Mouse (Mus musculus) ES-E14 (cell line): ENCODE results near the gene Strn. TPM values are rescaled to one million over a fixed set of nuclear protein-coding genes. Genes with fewer than 3 reads are reported as not detected.

Experiments used
- DNase-seq: peaks from one replicate; pipeline ENCODE4 v3.0.0-alpha.2; 2013; ENCODE audit warnings: low read depth, low spot score
- H3K27ac ChIP-seq: 2 replicates; pipeline ENCODE4 v1.5.1; 2012; ENCODE audit warnings: low read depth, mild to moderate bottlenecking, low read length, moderate library complexity, mixed read lengths; ENCODE audit not compliant: poor library complexity, insufficient read depth, severe bottlenecking
- H3K36me3 ChIP-seq: 2 replicates; pipeline ENCODE4 v1.6.1; 2012; ENCODE audit warnings: mild to moderate bottlenecking, low read length, moderate library complexity, mixed read lengths; ENCODE audit not compliant: control insufficient read depth, poor library complexity, insufficient read depth, severe bottlenecking
- H3K4me1 ChIP-seq, 2 experiments: fragments of 150-350 bp in 1 of 2; sonication (generic) in 1 of 2; 2 replicates each; pipeline ENCODE4 v1.6.1; 2012; ENCODE audit warnings: low read length in 2 of 2, mild to moderate bottlenecking in 1 of 2, mixed read lengths in 1 of 2; ENCODE audit not compliant: control insufficient read depth in 2 of 2, insufficient read depth in 2 of 2, poor library complexity in 1 of 2
- H3K4me3 ChIP-seq, 2 experiments: fragments of 150-350 bp in 1 of 2; sonication (generic) in 1 of 2; 2 replicates each; pipeline ENCODE4 v1.5.1; 2012; ENCODE audit warnings: low read length in 2 of 2, low read depth in 1 of 2, mild to moderate bottlenecking in 1 of 2, mixed read lengths in 1 of 2; ENCODE audit not compliant: insufficient read depth in 1 of 2, poor library complexity in 1 of 2, severe bottlenecking in 1 of 2
- H3K9ac ChIP-seq: 2 replicates; pipeline ENCODE4 v1.6.1; 2012; ENCODE audit warnings: low read depth, mild to moderate bottlenecking, low read length, mixed read lengths; ENCODE audit not compliant: poor library complexity, insufficient read depth, severe bottlenecking
- H3K9me3 ChIP-seq: fragments of 150-350 bp; sonication (generic); 2 replicates; pipeline ENCODE4 v1.6.1; 2012; ENCODE audit warnings: low read depth, mild to moderate bottlenecking, low read length; ENCODE audit not compliant: control insufficient read depth, insufficient read depth
- CHD2 ChIP-seq: IDR thresholded peaks from 2 replicates; pipeline ENCODE4 v1.6.1; 2014; ENCODE audit warnings: mild to moderate bottlenecking, low read depth, low read length, inconsistent platforms
- HCFC1 ChIP-seq: IDR thresholded peaks from 2 replicates; pipeline ENCODE4 v1.6.1; 2012; ENCODE audit warnings: low read length, inconsistent platforms, borderline replicate concordance; ENCODE audit not compliant: insufficient read depth
- MAFK ChIP-seq: IDR thresholded peaks from 2 replicates; pipeline ENCODE4 v1.6.1; 2014; ENCODE audit warnings: mild to moderate bottlenecking, low read depth, low read length, inconsistent platforms; ENCODE audit not compliant: insufficient read depth
- ZC3H11A ChIP-seq: IDR thresholded peaks from 2 replicates; pipeline ENCODE4 v1.6.1; 2012; ENCODE audit warnings: low read depth, mild to moderate bottlenecking, inconsistent platforms, low read length, borderline replicate concordance
- ZNF384 ChIP-seq: IDR thresholded peaks from 2 replicates; pipeline ENCODE4 v1.6.1; 2012; ENCODE audit warnings: low read depth, low read length, inconsistent platforms
- in situ Hi-C, 2 experiments: fragments of 600-800 bp; cut with MboI; formaldehyde crosslinking; loops; one replicate each; pipeline ENCODE4 v1.15.1; 2025; ENCODE audit warnings: low sequenced_read_pairs in 2 of 2, inconsistent platforms in 1 of 2; ENCODE audit not compliant: unreplicated experiment in 2 of 2
- total RNA-seq: library from RNA; depleted of rRNA; stranded (reverse); fragments of 300-350 nt; gene quantifications from 2 replicates; pipeline ENCODE4 v1.2.3, GENCODE M21; 2012

Strn gene
- total RNA-seq, 1 experiment = 15.2 TPM

GRCm38 (mm10) chr17:78724461-78725055 is 12.4 kb downstream of the Strn start:
- no peak for DNase-seq
- TF ChIP-seq ZC3H11A = no peak
- no peak for TF ChIP-seq CHD2
- no peak for TF ChIP-seq MAFK
- TF ChIP-seq HCFC1 = no peak
- no peak for TF ChIP-seq ZNF384
- Histone ChIP-seq H3K9ac (no peak overlapping the region), H3K4me1 (no peaks in the 10 kb centered on the region; a peak in 2 of 4 replicates), H3K9me3 (no peaks in the 10 kb centered on the region), H3K4me3 (no peak overlapping the region), H3K36me3 (no peaks in the 10 kb centered on the region), H3K27ac (no peak overlapping the region)
- in situ Hi-C loops = no loop called here

GRCm38 (mm10) chr17:78721690-78722089 is 15.3 kb downstream of the Strn start:
- in situ Hi-C loops = no loop called here
- Histone ChIP-seq H3K4me3 (no peak overlapping the region), H3K9me3 (no peaks in the 10 kb centered on the region), H3K9ac (no peak overlapping the region), H3K27ac (no peak overlapping the region), H3K4me1 (no peaks in the 10 kb centered on the region; a peak in 1 of 4 replicates), H3K36me3 (no peaks in the 10 kb centered on the region)
- TF ChIP-seq CHD2 (no peak), ZC3H11A (no peak), HCFC1 (no peak), MAFK (no peak), ZNF384 (no peak)
- DNase-seq = no peak

GRCm38 (mm10) chr17:78719086-78719485 is 17.9 kb downstream of the Strn start:
- Histone ChIP-seq H3K27ac (no peak overlapping the region), H3K4me1 (no peaks in the 10 kb centered on the region), H3K9ac (no peak overlapping the region), H3K9me3 (no peaks in the 10 kb centered on the region), H3K36me3 (no peaks in the 10 kb centered on the region), H3K4me3 (no peak overlapping the region)
- no peak for DNase-seq
- in situ Hi-C loops = no loop called here
- TF ChIP-seq MAFK = no peak
- no peak for TF ChIP-seq HCFC1
- no peak for TF ChIP-seq CHD2
- TF ChIP-seq ZNF384 = no peak
- no peak for TF ChIP-seq ZC3H11A

DNA sequence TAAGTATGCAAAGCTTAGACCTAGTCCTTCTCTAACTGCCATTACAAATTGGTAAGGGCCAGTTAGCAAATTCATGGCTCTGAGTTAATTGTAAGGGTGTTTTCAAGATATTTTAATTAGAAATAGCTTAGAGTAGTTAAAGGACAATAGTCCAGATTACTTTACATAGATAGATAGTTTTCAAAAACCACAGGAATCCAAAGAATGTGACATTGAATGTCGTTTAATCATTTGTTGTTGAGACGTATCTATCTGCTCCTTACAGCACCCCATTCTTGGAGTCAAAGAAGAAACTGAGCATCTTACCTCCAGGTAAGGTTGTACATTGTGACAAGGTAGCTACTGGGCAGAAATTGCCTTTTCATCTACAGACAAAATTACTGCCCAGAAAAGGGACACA is 26.7 kb downstream of the Strn start:
- no peaks in the 10 kb centered on the region for H3K36me3 ChIP-seq
- H3K4me3 ChIP-seq = no peak overlapping the region
- no peak overlapping the region for H3K9ac ChIP-seq
- H3K9me3 ChIP-seq = no peaks in the 10 kb centered on the region
- no peak for TF ChIP-seq HCFC1
- TF ChIP-seq MAFK = no peak
- no peak for TF ChIP-seq CHD2
- TF ChIP-seq ZC3H11A = no peak
- no peak for TF ChIP-seq ZNF384
- in situ Hi-C loops = no loop called here
- no peaks in the 10 kb centered on the region for H3K4me1 ChIP-seq
- no peak overlapping the region for H3K27ac ChIP-seq
- DNase-seq = no peak
